Mouse (Mus musculus) heart, embryonic 16.5 days (tissue): ENCODE measurements at regions not wholly inside any gene's neighbourhood (a gene's known extent, or its start where the extent isn't known, plus 50 kb on each side); places are given as distances from the start of the nearest gene placed in this dataset.

ENCODE experiments used
- ATAC-seq: fragments of 200-750 bp; cut with Nextera tagmentation; replicated peaks from 2 replicates; pipeline ENCODE4 v1.8.0; 2017; ENCODE audit warnings: moderate number of reproducible peaks; ENCODE audit not compliant: insufficient read depth, low FRiP score; ENCODE audit errors: extremely low read depth
- H3K27ac ChIP-seq: fragments of 300-500 bp; sonication (generic); 2 replicates; pipeline ENCODE4 v1.5.1; 2014; ENCODE audit warnings: mild to moderate bottlenecking, low read length, control low read depth, moderate library complexity
- H3K27me3 ChIP-seq: fragments of 300-500 bp; sonication (generic); 2 replicates; pipeline ENCODE4 v1.6.1; 2014; ENCODE audit warnings: low read length, mixed read lengths; ENCODE audit not compliant: control insufficient read depth, insufficient read depth
- H3K36me3 ChIP-seq: fragments of 300-500 bp; sonication (generic); 2 replicates; pipeline ENCODE4 v1.6.1; 2014; ENCODE audit not compliant: control insufficient read depth, insufficient read depth
- H3K4me1 ChIP-seq: fragments of 300-500 bp; sonication (generic); 2 replicates; pipeline ENCODE4 v1.6.1; 2014; ENCODE audit warnings: low read length, mixed read lengths; ENCODE audit not compliant: control insufficient read depth, insufficient read depth
- H3K4me2 ChIP-seq: fragments of 300-500 bp; sonication (generic); 2 replicates; pipeline ENCODE4 v1.6.1; 2014; ENCODE audit warnings: low read depth, mild to moderate bottlenecking, control low read depth, low read length
- H3K4me3 ChIP-seq: fragments of 300-500 bp; sonication (generic); 2 replicates; pipeline ENCODE4 v1.5.1; 2014; ENCODE audit warnings: mild to moderate bottlenecking, control low read depth, low read length
- H3K9ac ChIP-seq: fragments of 300-500 bp; sonication (generic); 2 replicates; pipeline ENCODE4 v1.6.1; 2014; ENCODE audit warnings: low read length, control low read depth
- H3K9me3 ChIP-seq: fragments of 300-500 bp; sonication (generic); replicated peaks from 2 replicates; pipeline ENCODE4 v1.6.1; 2016; ENCODE audit warnings: low read length; ENCODE audit not compliant: control insufficient read depth
- WGBS: fragments of 180-500 bp; shearing (Covaris S2); extraction: QIAGEN DNeasy Blood & Tissue Kit; methylation state at CpG from one replicate; pipeline ENCODE4 v1.1.7; 2014; 5-methylcytosine and 5-hydroxymethylcytosine counted together

- H3K4me3 ChIP-seq = no peak overlapping the region
- ATAC-seq = no peak
- H3K4me2 ChIP-seq = no peak overlapping the region
- no peaks in the 10 kb centered on the region for H3K4me1 ChIP-seq
- H3K27ac ChIP-seq = no peak overlapping the region
- H3K27me3 ChIP-seq = no peaks in the 10 kb centered on the region
- H3K36me3 ChIP-seq = no peaks in the 10 kb centered on the region
- no peaks in the 10 kb centered on the region for H3K9me3 ChIP-seq
- no peak overlapping the region for H3K9ac ChIP-seq
- WGBS = 34% methylated on average over 3 of the region's 3 CpGs
Observed at GRCm38 (mm10) chr10:51176692-51177091, 282.1 kb downstream of the Sim1 start.

DNA sequence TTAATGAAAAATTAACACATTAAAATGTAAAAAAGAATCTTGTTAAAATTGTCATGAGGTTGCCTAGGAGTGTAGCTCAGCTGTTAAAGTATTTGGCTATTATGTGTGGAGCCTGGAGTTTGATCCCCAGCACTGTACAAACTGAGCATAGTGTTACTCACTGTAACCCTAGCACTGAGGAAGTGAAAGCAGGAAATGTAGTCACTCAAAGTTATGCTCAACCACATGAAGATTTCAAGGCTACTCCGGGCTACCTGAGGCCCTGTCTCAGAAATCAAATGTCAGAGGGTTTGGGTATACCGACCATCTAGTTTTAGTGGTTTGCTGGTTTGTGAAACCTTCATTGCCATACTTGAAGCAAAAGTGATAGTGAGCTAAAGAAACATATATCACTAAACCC lies 287.2 kb downstream of the Sim1 start:
- H3K36me3 ChIP-seq = no peaks in the 10 kb centered on the region
- no peak overlapping the region for H3K27ac ChIP-seq
- WGBS = 75% methylated on average over 2 of the region's 2 CpGs
- H3K9ac ChIP-seq = no peak overlapping the region
- ATAC-seq = no peak
- no peaks in the 10 kb centered on the region for H3K9me3 ChIP-seq
- no peaks in the 10 kb centered on the region for H3K4me1 ChIP-seq
- no peaks in the 10 kb centered on the region for H3K27me3 ChIP-seq
- no peak overlapping the region for H3K4me3 ChIP-seq
- no peak overlapping the region for H3K4me2 ChIP-seq

DNA sequence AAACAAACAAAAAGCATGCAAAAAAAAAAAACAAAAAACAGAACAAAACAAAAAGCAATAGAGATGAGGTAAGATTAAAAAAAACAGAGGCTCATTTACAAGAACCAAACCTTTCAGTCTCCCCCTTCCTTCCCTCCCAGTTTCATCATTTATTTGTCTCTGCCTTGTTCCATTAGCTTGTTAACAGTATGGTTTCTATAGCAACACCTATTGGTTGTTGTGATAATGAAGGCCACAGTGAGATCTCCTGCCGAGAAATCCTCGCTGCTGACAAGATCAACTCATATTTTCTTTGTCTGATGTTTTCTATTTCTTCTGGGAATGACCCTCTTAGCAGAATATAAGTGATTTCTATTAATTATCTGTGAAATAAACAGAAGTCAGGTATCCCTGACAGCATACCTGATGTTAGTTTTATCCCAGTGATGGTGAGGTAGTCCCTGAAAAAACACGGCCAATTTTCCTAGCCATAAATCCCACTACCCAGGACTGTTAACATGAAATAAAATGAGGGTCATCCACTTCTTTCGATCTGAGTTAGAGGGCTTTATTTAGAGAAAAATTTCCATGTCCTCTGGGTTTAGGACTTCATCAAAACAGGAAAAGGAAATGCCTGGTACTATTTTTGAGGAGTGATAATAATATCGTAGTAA lies 288.9 kb upstream of the Gm49339 start:
- ATAC-seq = no peak
- no peak overlapping the region for H3K27ac ChIP-seq
- no peak overlapping the region for H3K4me3 ChIP-seq
- WGBS = 48% methylated on average over 5 of the region's 5 CpGs
- no peaks in the 10 kb centered on the region for H3K4me1 ChIP-seq
- no peaks in the 10 kb centered on the region for H3K27me3 ChIP-seq
- no peaks in the 10 kb centered on the region for H3K9me3 ChIP-seq
- no peaks in the 10 kb centered on the region for H3K36me3 ChIP-seq
- no peak overlapping the region for H3K4me2 ChIP-seq
- H3K9ac ChIP-seq = no peak overlapping the region

- Histone ChIP-seq H3K9me3 (no peaks in the 10 kb centered on the region), H3K27ac (no peak overlapping the region), H3K27me3 (no peaks in the 10 kb centered on the region), H3K9ac (no peak overlapping the region), H3K4me3 (no peak overlapping the region), H3K4me2 (no peak overlapping the region), H3K4me1 (no peaks in the 10 kb centered on the region), H3K36me3 (no peaks in the 10 kb centered on the region)
- no peak for ATAC-seq
- WGBS = 59% methylated on average over 4 of the region's 4 CpGs
Observed at GRCm38 (mm10) chr10:51219481-51219880, 260.9 kb upstream of the Gm49339 start.

DNA sequence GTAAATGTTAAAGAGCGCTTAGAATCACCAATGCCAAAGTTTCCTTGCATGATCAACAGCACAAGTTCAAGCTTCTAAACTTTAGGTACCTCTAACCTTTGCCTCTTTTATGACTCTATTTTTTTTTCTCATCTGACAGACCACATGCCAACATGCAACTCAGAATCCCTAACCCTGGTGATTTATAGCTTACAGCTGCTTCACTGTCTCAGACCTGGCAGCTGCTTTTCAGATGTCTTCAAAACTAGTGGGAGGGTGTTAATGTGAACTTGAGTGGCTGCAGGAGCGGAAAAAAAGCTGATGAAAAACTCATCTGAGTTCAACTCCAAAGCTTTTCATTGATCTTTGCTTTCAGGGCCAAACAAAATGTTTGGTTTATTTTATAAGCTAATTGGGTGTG lies 246.8 kb upstream of the Gm49339 start:
- H3K9me3 ChIP-seq = no peaks in the 10 kb centered on the region
- no peak overlapping the region for H3K27ac ChIP-seq
- no peaks in the 10 kb centered on the region for H3K36me3 ChIP-seq
- H3K4me2 ChIP-seq = no peak overlapping the region
- H3K4me1 ChIP-seq = no peaks in the 10 kb centered on the region
- ATAC-seq = no peak
- H3K9ac ChIP-seq = no peak overlapping the region
- H3K27me3 ChIP-seq = no peaks in the 10 kb centered on the region
- no peak overlapping the region for H3K4me3 ChIP-seq
- WGBS = 73% methylated on average over 2 of the region's 2 CpGs

- no peaks in the 10 kb centered on the region for H3K27me3 ChIP-seq
- no peaks in the 10 kb centered on the region for H3K4me1 ChIP-seq
- H3K9ac ChIP-seq = no peak overlapping the region
- no peak overlapping the region for H3K27ac ChIP-seq
- H3K36me3 ChIP-seq = no peaks in the 10 kb centered on the region
- H3K4me3 ChIP-seq = no peak overlapping the region
- ATAC-seq = no peak; the same call in 1 of the 2 replicates
- no peak overlapping the region for H3K4me2 ChIP-seq
- 38% methylated on average over 10 of the region's 10 CpGs for WGBS
- H3K9me3 ChIP-seq = no peaks in the 10 kb centered on the region
Observed at GRCm38 (mm10) chr10:51235586-51236575, 244.5 kb upstream of the Gm49339 start.

DNA sequence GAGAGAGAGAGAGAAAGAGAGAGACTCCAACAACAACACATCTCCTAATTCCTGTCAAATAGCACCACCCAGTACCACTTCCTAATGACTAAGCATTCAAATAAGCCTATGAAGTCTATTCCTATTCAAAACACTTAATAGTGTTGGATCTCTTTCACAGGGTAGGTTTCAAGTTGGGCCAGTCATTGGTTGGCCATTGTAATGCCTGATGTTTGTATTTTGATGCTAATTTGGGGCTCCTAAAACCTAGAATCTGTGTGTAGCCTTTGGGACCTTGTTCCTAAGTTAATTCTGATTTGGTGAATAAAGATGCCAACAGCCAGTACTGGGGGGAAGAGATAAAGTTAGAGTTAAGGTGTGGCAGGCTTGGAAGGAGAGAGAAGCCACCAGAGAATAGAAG lies 242.3 kb upstream of the Gm49339 start:
- H3K36me3 ChIP-seq = no peaks in the 10 kb centered on the region
- H3K4me2 ChIP-seq = no peak overlapping the region
- H3K27ac ChIP-seq = no peak overlapping the region
- no peak overlapping the region for H3K4me3 ChIP-seq
- H3K27me3 ChIP-seq = no peaks in the 10 kb centered on the region
- no peak for ATAC-seq
- no peak overlapping the region for H3K9ac ChIP-seq
- no peaks in the 10 kb centered on the region for H3K4me1 ChIP-seq
- no peaks in the 10 kb centered on the region for H3K9me3 ChIP-seq

DNA sequence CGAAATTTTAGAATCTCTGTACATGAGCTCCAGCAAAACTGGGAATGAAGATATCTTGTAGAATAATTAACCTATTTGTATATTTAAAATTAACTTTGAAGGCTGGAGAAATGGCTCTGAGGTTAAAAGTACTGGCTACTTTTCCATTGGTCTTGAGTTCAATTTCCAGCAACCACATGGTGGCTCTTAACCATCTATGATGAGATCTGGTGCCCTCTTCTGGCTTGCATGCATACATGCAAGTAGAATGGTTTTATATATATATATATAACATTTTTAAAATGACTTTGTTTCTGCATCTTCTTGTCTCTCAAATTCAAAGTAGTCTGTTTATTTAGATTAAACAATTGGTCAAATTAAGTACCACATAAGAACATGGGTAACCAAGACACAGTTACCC lies 227.0 kb upstream of the Gm49339 start:
- Histone ChIP-seq H3K36me3 (no peaks in the 10 kb centered on the region), H3K27ac (no peak overlapping the region), H3K9me3 (no peaks in the 10 kb centered on the region), H3K4me3 (no peak overlapping the region), H3K4me1 (no peaks in the 10 kb centered on the region), H3K9ac (no peak overlapping the region), H3K27me3 (no peaks in the 10 kb centered on the region), H3K4me2 (no peak overlapping the region)
- WGBS = 98% methylated on average over 1 of the region's 1 CpGs
- ATAC-seq = no peak

GRCm38 (mm10) chr10:51257587-51258049 lies 222.8 kb upstream of the Gm49339 start:
- H3K9ac ChIP-seq = no peak overlapping the region

More at GRCm38 (mm10) chr10:51257587-51258049, 222.8 kb upstream of the Gm49339 start:
- no peak overlapping the region for H3K4me3 ChIP-seq
- no peaks in the 10 kb centered on the region for H3K9me3 ChIP-seq
- 50% methylated on average over 4 of the region's 4 CpGs for WGBS
- no peak overlapping the region for H3K4me2 ChIP-seq
- H3K27ac ChIP-seq = no peak overlapping the region
- ATAC-seq = no peak
- no peaks in the 10 kb centered on the region for H3K27me3 ChIP-seq
- no peaks in the 10 kb centered on the region for H3K4me1 ChIP-seq
- H3K36me3 ChIP-seq = no peaks in the 10 kb centered on the region
